Comparison of ENCODE assay signal across 8 mouse cellular contexts in genomic region chr10:84909021-84909801, GRCm38 (mm10). TPM values are rescaled to one million over a fixed set of nuclear protein-coding genes. Genes with fewer than 3 reads are reported as not detected.
DNase-seq lines count a peak whose midpoint lies in the region; ATAC-seq lines count a peak whose summit lies in the region.

No protein-coding gene starts in this region.

- no peak overlapping the region for H3K4me2 ChIP-seq in hindbrain, embryonic 11.5 days (replicated peaks; ENCODE audit: low read depth, low read length)
- no peak overlapping the region for H3K4me2 ChIP-seq in embryonic facial prominence, embryonic 11.5 days (ENCODE audit: low read depth, low read length)
- H3K4me2 ChIP-seq in midbrain, embryonic 14.5 days (ENCODE audit: low read length) = no peak overlapping the region

- peaks cover 41% of the 10 kb centered on the region for H3K36me3 ChIP-seq in hindbrain, embryonic 10.5 days
- no peaks in the 10 kb centered on the region for H3K36me3 ChIP-seq in hindbrain, embryonic 11.5 days (ENCODE audit: control insufficient read depth, insufficient read depth, low read length)
- H3K36me3 ChIP-seq in embryonic facial prominence, embryonic 11.5 days (replicated peaks; ENCODE audit: control insufficient read depth, insufficient read depth, low read depth, low read length) = no peaks in the 10 kb centered on the region
- no peaks in the 10 kb centered on the region for H3K36me3 ChIP-seq in midbrain, embryonic 14.5 days (ENCODE audit: control insufficient read depth, insufficient read depth, low read length)

- H3K27ac ChIP-seq in hindbrain, embryonic 10.5 days = peak overlapping the region; percentile 76
- H3K27ac ChIP-seq in hindbrain, embryonic 11.5 days (ENCODE audit: low read depth, low read length) = no peak overlapping the region
- H3K27ac ChIP-seq in embryonic facial prominence, embryonic 11.5 days (replicated peaks; ENCODE audit: low read depth, low read length) = no peak overlapping the region
- no peak overlapping the region for H3K27ac ChIP-seq in midbrain, embryonic 14.5 days (replicated peaks; ENCODE audit: low read depth, low read length)

- H3K27me3 ChIP-seq in hindbrain, embryonic 10.5 days (ENCODE audit: insufficient read depth, poor library complexity, severe bottlenecking) = peaks cover 14% of the 10 kb centered on the region
- no peaks in the 10 kb centered on the region for H3K27me3 ChIP-seq in hindbrain, embryonic 11.5 days (ENCODE audit: control insufficient read depth, insufficient read depth, low read length)
- no peaks in the 10 kb centered on the region for H3K27me3 ChIP-seq in embryonic facial prominence, embryonic 11.5 days (ENCODE audit: control insufficient read depth, insufficient read depth, low read length)
- no peaks in the 10 kb centered on the region for H3K27me3 ChIP-seq in midbrain, embryonic 14.5 days (ENCODE audit: control insufficient read depth, insufficient read depth, low read length)

- H3K4me1 ChIP-seq in hindbrain, embryonic 10.5 days (replicated peaks) = peaks cover 53% of the 10 kb centered on the region
- H3K4me1 ChIP-seq in hindbrain, embryonic 11.5 days (replicated peaks; ENCODE audit: control insufficient read depth, insufficient read depth, low read length) = peaks cover 7% of the 10 kb centered on the region
- no peaks in the 10 kb centered on the region for H3K4me1 ChIP-seq in embryonic facial prominence, embryonic 11.5 days (ENCODE audit: control insufficient read depth, insufficient read depth, low read length)
- peaks cover 20% of the 10 kb centered on the region; the same call in 1 of the 2 replicates for H3K4me1 ChIP-seq in midbrain, embryonic 14.5 days (ENCODE audit: control insufficient read depth, insufficient read depth, low read length)

- no peaks in the 10 kb centered on the region for H3K9me3 ChIP-seq in hindbrain, embryonic 10.5 days
- H3K9me3 ChIP-seq in hindbrain, embryonic 11.5 days (ENCODE audit: control insufficient read depth, low read length) = no peaks in the 10 kb centered on the region
- no peaks in the 10 kb centered on the region for H3K9me3 ChIP-seq in embryonic facial prominence, embryonic 11.5 days (replicated peaks; ENCODE audit: control insufficient read depth, low read length)
- H3K9me3 ChIP-seq in midbrain, embryonic 14.5 days (ENCODE audit: control insufficient read depth, low read length) = no peaks in the 10 kb centered on the region

- WGBS in hindbrain, embryonic 10.5 days = 50% methylated on average over 17 of the region's 17 CpGs
- 53% methylated on average over 17 of the region's 17 CpGs for WGBS in hindbrain, embryonic 11.5 days
- 67% methylated on average over 17 of the region's 17 CpGs for WGBS in embryonic facial prominence, embryonic 11.5 days
- 34% methylated on average over 17 of the region's 17 CpGs for WGBS in midbrain, embryonic 14.5 days

- ATAC-seq in hindbrain, embryonic 11.5 days (ENCODE audit: low FRiP score) = no peak
- ATAC-seq in embryonic facial prominence, embryonic 11.5 days (replicated peaks; ENCODE audit: insufficient number of reproducible peaks, low FRiP score, low TSS enrichment, low read depth) = peak; percentile 46; the same call in 1 of the 2 replicates
- ATAC-seq in midbrain, embryonic 14.5 days (ENCODE audit: low FRiP score, low TSS enrichment) = peak; percentile 36; the same call in 1 of the 2 replicates
- ATAC-seq in CD4-positive, CD25-positive, alpha-beta regulatory T cell, adult 4 months = no peak
- no peak for ATAC-seq in megakaryocyte, adult 5-6 weeks (ENCODE audit: poor library complexity, severe bottlenecking)

- no peak for DNase-seq in hindbrain, embryonic 10.5 days (ENCODE audit: low spot score)
- DNase-seq in hindbrain, embryonic 11.5 days (ENCODE audit: low spot score) = no peak
- peak; percentile 21 for DNase-seq in adipocyte (ENCODE audit: low spot score)
- DNase-seq in embryonic facial prominence, embryonic 11.5 days (ENCODE audit: low spot score) = no peak
- peak; percentile 67 for DNase-seq in midbrain, embryonic 14.5 days
- no peak for DNase-seq in cerebellum, adult 11 months

- no peak overlapping the region for H3K9ac ChIP-seq in hindbrain, embryonic 11.5 days (ENCODE audit: low read depth, low read length)
- no peak overlapping the region for H3K9ac ChIP-seq in embryonic facial prominence, embryonic 11.5 days (replicated peaks; ENCODE audit: low read length)
- no peak overlapping the region for H3K9ac ChIP-seq in midbrain, embryonic 14.5 days (replicated peaks; ENCODE audit: low read length)

- no peak overlapping the region for H3K4me3 ChIP-seq in hindbrain, embryonic 10.5 days
- H3K4me3 ChIP-seq in hindbrain, embryonic 11.5 days (ENCODE audit: low read depth, low read length) = no peak overlapping the region
- H3K4me3 ChIP-seq in embryonic facial prominence, embryonic 11.5 days (ENCODE audit: low read depth, low read length) = no peak overlapping the region
- no peak overlapping the region for H3K4me3 ChIP-seq in midbrain, embryonic 14.5 days (replicated peaks; ENCODE audit: low read depth, low read length)

RNA-seq across cellular contexts. Expression of gene Ric8b, which starts 8.2 kb away (rescaled TPM):
- polyA plus RNA-seq in hindbrain, embryonic 10.5 days (2016; fragmentation: Nextera tagmentation; extraction: Ambion mirVana) = 27.4 and 29.5 TPM in 2 replicates
- polyA plus RNA-seq in hindbrain, embryonic 11.5 days (2014; fragmentation: Nextera tagmentation; extraction: Ambion mirVana) = 31.2 and 33.7 TPM in 2 replicates
- 26.3 and 28.4 TPM in 2 replicates for polyA plus RNA-seq in embryonic facial prominence, embryonic 11.5 days (2014; fragmentation: Nextera tagmentation; extraction: Ambion mirVana)
- polyA plus RNA-seq in midbrain, embryonic 14.5 days (2014; fragmentation: Nextera tagmentation; extraction: Ambion mirVana) = 44.7 and 48.5 TPM in 2 replicates
- 1 to 10 TPM; 6.3 to 7.2 TPM for polyA plus RNA-seq in CD4-positive, CD25-positive, alpha-beta regulatory T cell, adult 4 months (2017; shearing (Covaris generic))
- total RNA-seq in megakaryocyte, adult 5-6 weeks (2015) = 13.1 and 13.8 TPM in 2 replicates
- 13.4 and 16.6 TPM in 2 replicates for total RNA-seq in megakaryocyte, adult 5-6 weeks (2017)

Comparison
In these comparisons a context has a peak if more than half of its experiments do, and no peak if none do; other contexts are left out.
1. DNase-seq: peak in adipocyte (single experiment) and midbrain, embryonic 14.5 days (single experiment); none in hindbrain, embryonic 10.5 days (single experiment), hindbrain, embryonic 11.5 days (single experiment), embryonic facial prominence, embryonic 11.5 days (single experiment) and cerebellum, adult 11 months (single experiment).
2. ATAC-seq: peak in embryonic facial prominence, embryonic 11.5 days (single experiment) and midbrain, embryonic 14.5 days (single experiment); none in hindbrain, embryonic 11.5 days (single experiment), CD4-positive, CD25-positive, alpha-beta regulatory T cell, adult 4 months (single experiment) and megakaryocyte, adult 5-6 weeks (single experiment).